Mouse (Mus musculus) liver, postnatal 0 days (tissue): ENCODE measurements around the gene Stac2.

Experiments
- CTCF ChIP-seq: sonication (generic); IDR thresholded peaks from 2 replicates; pipeline ENCODE4 v1.5.1; 2016; ENCODE audit warnings: antibody characterized with exemption, low read depth
- EP300 ChIP-seq: IDR thresholded peaks from 2 replicates; pipeline ENCODE4 v1.6.1; 2016; ENCODE audit warnings: antibody characterized with exemption, low read depth, mild to moderate bottlenecking

- TF ChIP-seq CTCF (no peak), EP300 (peak; percentile 75; the same call in 1 of the 2 replicates)
Measured at GRCm38 (mm10) chr11:98026570-98027296, 26.5 kb downstream of the Stac2 start, which contains the start of gene Rpl19.
